In the genomic region with DNA sequence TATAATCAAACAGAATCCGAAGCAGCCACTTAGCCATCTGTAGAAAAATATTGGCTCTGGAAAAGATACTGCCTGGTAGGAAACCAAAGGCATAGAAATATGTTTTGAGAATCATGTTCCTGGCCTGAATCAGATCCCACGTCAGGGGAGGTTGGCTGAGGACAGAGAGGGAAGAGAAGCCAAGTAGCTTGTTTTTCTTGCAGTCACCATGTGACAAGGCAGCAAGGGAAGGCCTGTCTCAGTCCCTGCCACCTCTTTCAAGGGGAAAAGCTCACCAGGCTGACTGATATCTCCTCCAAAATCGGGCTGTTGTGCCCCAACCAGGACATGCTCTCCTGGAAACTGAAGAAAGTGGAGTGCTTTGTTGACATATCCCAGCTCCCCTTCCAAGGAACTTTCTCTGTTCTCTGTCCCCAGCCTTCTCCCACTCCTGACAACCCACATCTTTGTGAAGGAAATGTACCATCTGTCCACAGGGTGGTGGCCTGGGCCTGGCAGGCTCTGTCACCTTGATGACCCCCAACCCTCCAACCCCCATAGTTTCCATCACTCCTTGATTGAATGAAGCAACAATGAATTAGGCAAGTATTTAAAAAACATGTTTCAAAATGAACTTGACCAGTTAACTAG, we compare ENCODE assay signal across 7 mouse cellular contexts.
DNase-seq lines count a peak whose midpoint lies in the region; ATAC-seq lines count a peak whose summit lies in the region.

No protein-coding gene starts in this region.

- H3K9ac ChIP-seq in neural tube, embryonic 15.5 days (replicated peaks) = no peak overlapping the region

- intact Hi-C loops in left cerebral cortex, postnatal 14 days (cut with DNase I) = no loop called here

- WGBS in neural tube, embryonic 15.5 days = 70% methylated on average over 3 of the region's 3 CpGs

- no peaks in the 10 kb centered on the region for H3K9me3 ChIP-seq in neural tube, embryonic 15.5 days (replicated peaks)

- H3K27ac ChIP-seq in neural tube, embryonic 15.5 days (replicated peaks) = no peak overlapping the region

- no peaks in the 10 kb centered on the region for H3K36me3 ChIP-seq in neural tube, embryonic 15.5 days

- ATAC-seq in neural tube, embryonic 15.5 days (ENCODE audit: low FRiP score) = no peak

- H3K4me1 ChIP-seq in neural tube, embryonic 15.5 days = no peaks in the 10 kb centered on the region

- no peak overlapping the region for H3K4me2 ChIP-seq in neural tube, embryonic 15.5 days

- 0 out of 2 replicates have a peak, but pooled peaks cover 3% of the 10 kb centered on the region for H3K27me3 ChIP-seq in neural tube, embryonic 15.5 days (replicated peaks)

- DNase-seq in left cerebral cortex, postnatal 14 days (ENCODE audit: low spot score in 2 of 2) = peak; percentile 39 to 63
- DNase-seq in left cerebral cortex, adult 9 months (ENCODE audit: low spot score in 2 of 2) = no peak
- DNase-seq in cerebellum, postnatal 14 days = peak; percentile 77 to 86
- peak; percentile 70 to 75 for DNase-seq in heart, adult 9 months (ENCODE audit: low spot score in 2 of 2)
- peak; percentile 22 to 38 for DNase-seq in lung, postnatal 4 days
- no peak for DNase-seq in liver

- H3K4me3 ChIP-seq in neural tube, embryonic 15.5 days (replicated peaks) = no peak overlapping the region

Comparison
In these comparisons a context has a peak if more than half of its experiments do, and no peak if none do; other contexts are left out.
1. DNase-seq: peak in left cerebral cortex, postnatal 14 days (2 of 2), cerebellum, postnatal 14 days (2 of 2), heart, adult 9 months (2 of 2) and lung, postnatal 4 days (2 of 2); none in left cerebral cortex, adult 9 months (0 of 2) and liver (single experiment).